Mouse (Mus musculus): ENCODE measurements around the gene Ncbp2.

Gene Ncbp2

DNA sequence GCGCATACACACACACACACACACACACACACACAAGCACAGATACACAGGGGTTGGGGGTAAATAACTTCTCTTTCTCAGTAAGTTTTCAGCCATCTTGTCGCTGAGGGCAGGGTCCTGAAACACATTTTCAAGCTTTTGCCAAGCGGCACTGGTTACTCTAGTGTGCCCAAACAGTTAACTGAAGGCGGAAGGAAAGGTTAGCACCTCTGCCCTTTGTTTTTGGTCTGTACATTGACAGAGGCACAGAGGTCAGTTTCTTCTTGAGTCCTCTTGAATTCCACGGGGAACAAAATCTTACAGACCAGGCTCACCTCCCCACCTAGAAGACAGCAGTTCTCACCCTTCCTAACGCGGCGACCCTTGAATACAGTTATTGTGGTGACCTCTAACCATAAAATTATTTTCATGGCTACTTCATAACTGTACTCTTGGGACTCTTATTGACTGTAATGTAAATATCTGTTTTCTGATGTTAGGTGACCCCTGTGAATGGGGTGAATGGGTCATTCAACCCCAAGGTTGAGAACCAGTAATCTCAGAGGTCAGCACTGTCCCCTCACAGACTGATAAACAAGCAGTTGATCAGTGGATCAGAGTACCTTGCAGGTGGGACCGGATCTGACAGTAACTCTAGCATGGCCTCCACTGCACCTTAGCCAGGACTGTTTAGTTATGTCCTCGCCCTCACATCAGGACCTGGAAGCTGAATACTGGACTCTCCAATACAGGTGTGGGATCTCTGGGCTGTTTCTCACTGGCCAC lies 60.4 kb downstream of the Ncbp2 start:
- in situ Hi-C loops (cut with MseI, MboI) = no loop called here

GRCm38 (mm10) chr16:32009913-32010312 lies 61.6 kb downstream of the Ncbp2 start:
- in situ Hi-C loops (cut with MseI, MboI) = no loop called here

GRCm38 (mm10) chr16:32010330-32010729 lies 62.0 kb downstream of the Ncbp2 start:
- in situ Hi-C loops (cut with MseI, MboI) = no loop called here
